Mouse (Mus musculus): Measurements from ENCODE around the gene Arfgap3. TPM values are rescaled to one million over a fixed set of nuclear protein-coding genes. Genes with fewer than 3 reads are reported as not detected.
A peak's percentile ranks its signal among the peaks of the same experiment; 100 is the strongest.
"Not testable (repeated sequence)": the region's sequence is repeated elsewhere in the genome, so short reads cannot be mapped to it uniquely, and the experiment has no call there.

The Arfgap3 gene
- total and polyA plus RNA-seq, 2 experiments from 2014 or later, result 22.4 to 86.9 TPM

DNA sequence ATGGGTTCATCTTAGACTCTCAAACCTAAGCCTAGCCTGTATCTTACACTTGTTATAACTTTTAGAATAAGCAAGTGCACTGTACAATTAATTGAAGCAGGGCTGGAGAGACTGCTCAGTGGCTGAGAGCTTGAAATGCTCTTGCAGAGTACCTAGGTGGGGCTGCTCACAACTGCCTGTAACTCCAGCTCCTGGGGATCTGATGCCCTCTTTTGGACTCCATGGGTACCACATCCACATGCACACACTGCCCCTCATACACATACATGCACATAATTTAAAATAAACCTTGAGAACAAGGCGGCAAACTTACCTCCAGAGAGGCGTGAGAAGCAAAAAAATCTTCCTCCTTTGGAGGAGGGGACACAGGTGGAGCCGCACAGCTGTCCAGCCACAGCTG lies 17.7 kb downstream of the Arfgap3 start:
- DNase-seq (ENCODE audit: low spot score) (no peak), ATAC-seq (ENCODE audit: insufficient read depth, low read depth) (no peak)
- H3K9ac ChIP-seq (replicated peaks; ENCODE audit: low read depth, low read length), result no peak overlapping the region
- TF ChIP-seq CTCF (IDR thresholded peaks at IDR 0.05; ENCODE audit: low read depth) (peak; percentile 42), EP300 (IDR thresholded peaks at IDR 0.05; ENCODE audit: low read depth) (no peak)
- no peak overlapping the region for H3K27ac ChIP-seq (ENCODE audit: low read depth)
- H3K27me3 ChIP-seq (ENCODE audit: control insufficient read depth, insufficient read depth, low read length), result no peaks in the 10 kb centered on the region
- H3K36me3 ChIP-seq (replicated peaks; ENCODE audit: control insufficient read depth, insufficient read depth, low read length), result peaks cover 74% of the 10 kb centered on the region
- H3K4me3 ChIP-seq (ENCODE audit: low read depth, low read length), result no peak overlapping the region
- no peaks in the 10 kb centered on the region for H3K4me1 ChIP-seq (ENCODE audit: control insufficient read depth, insufficient read depth)
- no peaks in the 10 kb centered on the region for H3K9me3 ChIP-seq (replicated peaks; ENCODE audit: control insufficient read depth, low read length)
- H3K4me2 ChIP-seq (ENCODE audit: low read depth, low read length), result no peak overlapping the region
- 88% methylated on average over 3 of the region's 3 CpGs for WGBS

DNA sequence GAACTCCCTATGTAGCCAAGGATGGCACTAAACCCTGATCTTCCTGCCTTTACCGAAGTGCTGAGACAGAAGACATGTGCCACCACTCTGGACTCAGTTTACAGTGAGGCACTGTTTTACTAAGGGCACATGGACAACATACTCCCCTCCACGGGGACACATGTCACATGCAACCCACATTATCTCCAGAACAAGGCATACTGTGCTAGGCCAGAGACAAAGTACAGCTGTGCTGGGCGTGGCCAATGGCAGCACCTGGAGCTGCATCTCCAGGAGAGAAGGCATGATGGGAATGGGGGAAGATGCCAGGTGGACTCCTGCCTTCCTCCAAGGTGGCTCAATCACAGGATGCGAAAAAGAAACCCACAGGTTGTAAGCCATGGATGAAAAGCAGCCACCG lies 21.1 kb downstream of the Arfgap3 start:
- no peak overlapping the region for H3K4me2 ChIP-seq (ENCODE audit: low read depth, low read length)
- ATAC-seq (ENCODE audit: insufficient read depth, low read depth), result no peak
- no peaks in the 10 kb centered on the region for H3K27me3 ChIP-seq (ENCODE audit: control insufficient read depth, insufficient read depth, low read length)
- DNase-seq (ENCODE audit: low spot score), result no peak
- H3K36me3 ChIP-seq (replicated peaks; ENCODE audit: control insufficient read depth, insufficient read depth, low read length), result peaks cover 59% of the 10 kb centered on the region
- no peaks in the 10 kb centered on the region for H3K4me1 ChIP-seq (ENCODE audit: control insufficient read depth, insufficient read depth)
- no peak for TF ChIP-seq EP300 (IDR thresholded peaks at IDR 0.05; ENCODE audit: low read depth)
- TF ChIP-seq CTCF (IDR thresholded peaks at IDR 0.05; ENCODE audit: low read depth), result no peak
- H3K9ac ChIP-seq (replicated peaks; ENCODE audit: low read depth, low read length), result no peak overlapping the region
- H3K4me3 ChIP-seq (ENCODE audit: low read depth, low read length), result no peak overlapping the region
- H3K27ac ChIP-seq (ENCODE audit: low read depth), result no peak overlapping the region
- 75% methylated on average over 5 of the region's 5 CpGs for WGBS
- H3K9me3 ChIP-seq (replicated peaks; ENCODE audit: control insufficient read depth, low read length), result no peaks in the 10 kb centered on the region

DNA sequence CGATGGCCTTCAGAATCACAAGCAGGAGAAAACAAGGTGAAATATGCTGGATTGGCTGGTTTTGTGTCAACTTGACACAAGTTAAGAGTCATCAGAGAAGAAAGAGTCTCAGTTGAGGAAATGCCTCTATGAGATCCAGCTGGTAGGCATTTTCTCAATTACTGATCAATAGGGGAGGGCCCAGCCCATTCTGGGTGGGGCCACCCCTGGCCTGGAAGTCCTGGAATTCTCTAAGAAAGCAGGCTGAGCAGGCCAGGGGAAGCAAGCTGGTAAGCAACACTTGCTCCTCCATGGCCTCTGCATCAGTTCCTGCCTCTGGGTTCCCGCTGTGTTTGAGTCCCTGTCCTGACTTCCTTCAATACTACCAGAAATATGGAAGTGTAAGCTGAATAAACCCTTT lies 27.0 kb downstream of the Arfgap3 start:
- peaks cover 53% of the 10 kb centered on the region for H3K36me3 ChIP-seq (replicated peaks; ENCODE audit: control insufficient read depth, insufficient read depth, low read length)
- no peaks in the 10 kb centered on the region for H3K9me3 ChIP-seq (replicated peaks; ENCODE audit: control insufficient read depth, low read length)
- no peak overlapping the region for H3K27ac ChIP-seq (ENCODE audit: low read depth)
- DNase-seq (ENCODE audit: low spot score) (no peak), ATAC-seq (ENCODE audit: insufficient read depth, low read depth) (no peak)
- H3K27me3 ChIP-seq (ENCODE audit: control insufficient read depth, insufficient read depth, low read length), result no peaks in the 10 kb centered on the region
- no peak overlapping the region for H3K9ac ChIP-seq (replicated peaks; ENCODE audit: low read depth, low read length)
- WGBS, result 90% methylated on average over 2 of the region's 2 CpGs
- H3K4me2 ChIP-seq (ENCODE audit: low read depth, low read length), result no peak overlapping the region
- TF ChIP-seq CTCF (IDR thresholded peaks at IDR 0.05; ENCODE audit: low read depth) (no peak), EP300 (IDR thresholded peaks at IDR 0.05; ENCODE audit: low read depth) (no peak)
- H3K4me3 ChIP-seq (ENCODE audit: low read depth, low read length), result no peak overlapping the region
- no peaks in the 10 kb centered on the region for H3K4me1 ChIP-seq (ENCODE audit: control insufficient read depth, insufficient read depth)

DNA sequence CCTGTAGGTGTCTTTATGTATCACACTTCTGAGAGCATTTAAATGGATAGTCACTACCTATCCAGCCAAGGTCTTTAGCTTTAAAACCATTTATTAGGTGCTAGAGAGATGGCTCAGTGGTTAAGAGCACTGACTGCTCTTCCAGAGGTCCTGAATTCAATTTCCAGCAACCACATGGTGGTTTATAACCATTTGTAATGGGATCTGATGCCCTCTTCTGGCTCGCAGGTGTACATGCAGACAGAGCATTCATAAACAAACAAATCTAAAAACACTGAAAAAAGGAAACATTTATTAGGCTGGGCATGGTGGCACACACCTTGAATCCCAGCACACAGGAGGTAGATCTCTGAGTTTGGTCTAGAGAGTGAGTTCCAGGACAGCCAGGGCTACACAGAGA lies 35.1 kb downstream of the Arfgap3 start:
- Histone ChIP-seq H3K36me3 (replicated peaks; ENCODE audit: control insufficient read depth, insufficient read depth, low read length) (peaks cover 60% of the 10 kb centered on the region), H3K9me3 (replicated peaks; ENCODE audit: control insufficient read depth, low read length) (no peaks in the 10 kb centered on the region)

DNA sequence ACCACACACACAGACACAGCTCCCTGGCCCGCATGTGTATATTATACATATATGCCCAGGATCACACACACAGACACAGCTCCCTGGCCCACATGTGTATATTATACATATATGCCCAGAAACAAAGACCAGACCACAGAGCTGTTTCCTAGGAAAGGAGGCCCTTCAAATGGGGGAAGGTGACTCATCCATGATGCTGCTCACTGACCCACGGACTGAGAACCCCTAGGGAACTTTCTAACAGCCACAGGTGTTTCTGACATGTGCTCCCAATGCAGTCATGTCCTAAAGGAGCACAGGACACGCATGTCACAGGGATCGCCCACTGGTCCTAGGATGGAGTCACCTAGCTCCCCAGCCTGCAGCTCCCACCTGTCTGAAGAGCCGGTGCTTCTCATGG lies 40.2 kb downstream of the Arfgap3 start:
- Histone ChIP-seq H3K36me3 (replicated peaks; ENCODE audit: control insufficient read depth, insufficient read depth, low read length) (peaks cover 73% of the 10 kb centered on the region), H3K9me3 (replicated peaks; ENCODE audit: control insufficient read depth, low read length) (no peaks in the 10 kb centered on the region), H3K4me3 (ENCODE audit: low read depth, low read length) (no peak overlapping the region), H3K27ac (ENCODE audit: low read depth) (no peak overlapping the region), H3K4me1 (ENCODE audit: control insufficient read depth, insufficient read depth) (no peaks in the 10 kb centered on the region), H3K27me3 (ENCODE audit: control insufficient read depth, insufficient read depth, low read length) (no peaks in the 10 kb centered on the region), H3K9ac (replicated peaks; ENCODE audit: low read depth, low read length) (no peak overlapping the region), H3K4me2 (ENCODE audit: low read depth, low read length) (no peak overlapping the region)
- ATAC-seq (ENCODE audit: insufficient read depth, low read depth) (no peak), DNase-seq (ENCODE audit: low spot score) (no peak)
- 91% methylated on average over 5 of the region's 5 CpGs for WGBS
- no peak for TF ChIP-seq EP300 (IDR thresholded peaks at IDR 0.05; ENCODE audit: low read depth)
- no peak for TF ChIP-seq CTCF (IDR thresholded peaks at IDR 0.05; ENCODE audit: low read depth)

More for the DNA sequence above, 35.1 kb downstream of the Arfgap3 start:
- 77% methylated on average over 1 of the region's 1 CpGs for WGBS
- Histone ChIP-seq H3K27me3 (ENCODE audit: control insufficient read depth, insufficient read depth, low read length) (no peaks in the 10 kb centered on the region), H3K4me3 (ENCODE audit: low read depth, low read length) (no peak overlapping the region), H3K4me2 (ENCODE audit: low read depth, low read length) (no peak overlapping the region), H3K4me1 (ENCODE audit: control insufficient read depth, insufficient read depth) (no peaks in the 10 kb centered on the region), H3K9ac (replicated peaks; ENCODE audit: low read depth, low read length) (no peak overlapping the region), H3K27ac (ENCODE audit: low read depth) (no peak overlapping the region)
- TF ChIP-seq EP300 (IDR thresholded peaks at IDR 0.05; ENCODE audit: low read depth) (no peak), CTCF (IDR thresholded peaks at IDR 0.05; ENCODE audit: low read depth) (peak; percentile 34; the same call in 1 of the 2 replicates)
- DNase-seq (ENCODE audit: low spot score) (no peak), ATAC-seq (ENCODE audit: insufficient read depth, low read depth) (no peak)

DNA sequence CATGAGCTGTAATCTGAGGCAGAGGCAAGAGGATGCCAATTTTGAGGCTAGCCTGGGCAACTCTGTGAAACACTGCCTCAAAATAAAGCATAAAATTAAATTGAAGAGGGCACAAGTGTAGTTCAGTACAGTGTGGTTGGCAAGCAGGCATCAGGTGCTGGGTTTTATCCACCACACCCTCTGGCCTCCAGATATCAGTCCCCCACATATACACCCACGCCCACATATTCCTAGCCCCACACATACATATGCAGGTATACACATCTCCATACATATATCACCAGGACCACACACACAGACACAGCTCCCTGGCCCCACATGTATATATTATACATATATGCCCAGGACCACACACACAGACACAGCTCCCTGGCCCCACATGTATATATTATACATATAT lies 41.3 kb downstream of the Arfgap3 start:
- ATAC-seq (ENCODE audit: insufficient read depth, low read depth); H3K4me3 ChIP-seq (ENCODE audit: low read depth, low read length); H3K27me3 ChIP-seq (ENCODE audit: control insufficient read depth, insufficient read depth, low read length); H3K9ac ChIP-seq (replicated peaks; ENCODE audit: low read depth, low read length); H3K27ac ChIP-seq (ENCODE audit: low read depth); H3K4me1 ChIP-seq (ENCODE audit: control insufficient read depth, insufficient read depth); H3K9me3 ChIP-seq (replicated peaks; ENCODE audit: control insufficient read depth, low read length); DNase-seq (ENCODE audit: low spot score); H3K4me2 ChIP-seq (ENCODE audit: low read depth, low read length): not testable (repeated sequence)
- 95% methylated on average over 1 of the region's 1 CpGs for WGBS
- peaks cover 67% of the 10 kb centered on the region for H3K36me3 ChIP-seq (replicated peaks; ENCODE audit: control insufficient read depth, insufficient read depth, low read length)

Data from heart, postnatal 0 days (tissue).